Mouse (Mus musculus): ENCODE measurements at regions not wholly inside any gene's neighbourhood (a gene's known extent, or its start where the extent isn't known, plus 50 kb on each side); places are given as distances from the start of the nearest gene placed in this dataset.

GRCm38 (mm10) chr13:83951808-83952207 lies 270.3 kb upstream of the Tmem161b start:
- Histone ChIP-seq H3K4me3 (ENCODE audit: low read depth, low read length) (no peak overlapping the region), H3K27me3 (ENCODE audit: insufficient read depth, low read length) (no peaks in the 10 kb centered on the region), H3K36me3 (ENCODE audit: insufficient read depth) (no peaks in the 10 kb centered on the region), H3K9ac (no peak overlapping the region), H3K9me3 (ENCODE audit: low read length) (no peaks in the 10 kb centered on the region), H3K27ac (ENCODE audit: low read depth, low read length) (no peak overlapping the region), H3K4me2 (ENCODE audit: low read depth) (no peak overlapping the region), H3K4me1 (ENCODE audit: insufficient read depth) (no peaks in the 10 kb centered on the region)
- DNase-seq (no peak), ATAC-seq (no peak)
- TF ChIP-seq CTCF (IDR thresholded peaks at IDR 0.05; ENCODE audit: low read depth): no peak
- whole genome bisulfite sequencing: 80% methylated on average over 3 of the region's 3 CpGs

DNA sequence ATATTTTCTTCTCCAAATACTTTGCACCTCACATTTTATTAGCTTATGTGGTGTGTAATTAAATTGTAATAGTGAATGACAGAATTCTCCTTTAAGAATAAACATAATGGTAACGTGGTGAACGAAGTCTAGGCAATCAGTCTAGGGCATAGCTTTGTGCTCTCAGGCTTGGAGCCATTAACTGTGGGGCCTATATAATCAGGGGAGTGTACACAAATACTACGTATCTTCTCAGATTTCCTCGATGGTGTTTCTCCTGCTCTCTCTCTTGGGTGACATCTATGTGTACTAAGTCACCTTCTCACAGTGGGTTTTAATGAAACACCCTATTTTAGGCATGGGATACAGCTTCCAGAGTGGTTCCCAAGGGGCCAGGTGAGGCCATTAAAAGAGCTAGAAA lies 269.7 kb upstream of the Tmem161b start:
- H3K9me3 ChIP-seq (ENCODE audit: low read length): no peaks in the 10 kb centered on the region
- H3K36me3 ChIP-seq (ENCODE audit: insufficient read depth): no peaks in the 10 kb centered on the region
- no peaks in the 10 kb centered on the region for H3K4me1 ChIP-seq (ENCODE audit: insufficient read depth)
- H3K27me3 ChIP-seq (ENCODE audit: insufficient read depth, low read length): no peaks in the 10 kb centered on the region
- H3K27ac ChIP-seq (ENCODE audit: low read depth, low read length): no peak overlapping the region
- WGBS: 78% methylated on average over 4 of the region's 4 CpGs
- no peak for TF ChIP-seq CTCF (IDR thresholded peaks at IDR 0.05; ENCODE audit: low read depth)
- H3K4me3 ChIP-seq (ENCODE audit: low read depth, low read length): no peak overlapping the region
- H3K9ac ChIP-seq: no peak overlapping the region
- no peak for ATAC-seq
- H3K4me2 ChIP-seq (ENCODE audit: low read depth): no peak overlapping the region
- DNase-seq: no peak

GRCm38 (mm10) chr13:83952862-83953261 lies 269.2 kb upstream of the Tmem161b start:
- Histone ChIP-seq H3K4me3 (ENCODE audit: low read depth, low read length) (no peak overlapping the region), H3K4me1 (ENCODE audit: insufficient read depth) (no peaks in the 10 kb centered on the region), H3K9me3 (ENCODE audit: low read length) (no peaks in the 10 kb centered on the region), H3K27ac (ENCODE audit: low read depth, low read length) (no peak overlapping the region), H3K4me2 (ENCODE audit: low read depth) (no peak overlapping the region), H3K36me3 (ENCODE audit: insufficient read depth) (no peaks in the 10 kb centered on the region), H3K27me3 (ENCODE audit: insufficient read depth, low read length) (no peaks in the 10 kb centered on the region), H3K9ac (no peak overlapping the region)
- TF ChIP-seq CTCF (IDR thresholded peaks at IDR 0.05; ENCODE audit: low read depth): no peak
- WGBS: 45% methylated on average over 4 of the region's 4 CpGs
- no peak for DNase-seq
- ATAC-seq: no peak

DNA sequence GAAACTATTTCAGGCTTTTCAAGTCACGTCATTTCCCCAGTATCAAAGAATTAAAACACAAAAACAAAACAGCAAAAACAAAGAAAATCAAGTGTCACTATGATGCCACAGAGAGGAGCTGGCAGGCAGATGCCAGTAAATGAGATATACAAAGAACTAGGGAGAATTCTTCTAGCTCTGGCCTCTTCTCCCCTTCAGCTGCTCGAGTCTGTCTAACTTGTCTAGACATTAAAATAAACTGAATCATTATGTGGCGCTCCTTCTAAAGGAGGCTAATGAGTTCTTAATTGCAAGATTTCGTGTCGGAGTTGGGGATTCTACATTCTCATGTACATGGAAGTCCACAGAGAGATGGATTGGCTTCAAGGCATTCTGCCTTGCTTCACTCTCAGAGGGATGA lies 266.4 kb upstream of the Tmem161b start:
- no peak for TF ChIP-seq CTCF (IDR thresholded peaks at IDR 0.05; ENCODE audit: low read depth)
- H3K4me2 ChIP-seq (ENCODE audit: low read depth): no peak overlapping the region
- ATAC-seq: peak; percentile 63

GRCm38 (mm10) chr13:83978541-83978940 lies 243.6 kb upstream of the Tmem161b start:
- Histone ChIP-seq H3K9me3 (ENCODE audit: low read length) (no peaks in the 10 kb centered on the region), H3K4me3 (ENCODE audit: low read depth, low read length) (no peak overlapping the region), H3K4me1 (ENCODE audit: insufficient read depth) (no peaks in the 10 kb centered on the region), H3K4me2 (ENCODE audit: low read depth) (no peak overlapping the region), H3K36me3 (ENCODE audit: insufficient read depth) (no peaks in the 10 kb centered on the region), H3K27ac (ENCODE audit: low read depth, low read length) (no peak overlapping the region), H3K9ac (no peak overlapping the region), H3K27me3 (ENCODE audit: insufficient read depth, low read length) (no peaks in the 10 kb centered on the region)
- DNase-seq: no peak
- ATAC-seq: no peak
- TF ChIP-seq CTCF (IDR thresholded peaks at IDR 0.05; ENCODE audit: low read depth): no peak

More for the DNA sequence above, 266.4 kb upstream of the Tmem161b start:
- Histone ChIP-seq H3K4me3 (ENCODE audit: low read depth, low read length) (no peak overlapping the region), H3K9ac (no peak overlapping the region), H3K9me3 (ENCODE audit: low read length) (no peaks in the 10 kb centered on the region), H3K27me3 (ENCODE audit: insufficient read depth, low read length) (no peaks in the 10 kb centered on the region), H3K27ac (ENCODE audit: low read depth, low read length) (no peak overlapping the region), H3K4me1 (ENCODE audit: insufficient read depth) (no peaks in the 10 kb centered on the region), H3K36me3 (ENCODE audit: insufficient read depth) (no peaks in the 10 kb centered on the region)
- peak; percentile 7 for DNase-seq
- WGBS: 22% methylated on average over 5 of the region's 5 CpGs

GRCm38 (mm10) chr13:83979535-83979934 lies 242.6 kb upstream of the Tmem161b start:
- H3K4me1 ChIP-seq (ENCODE audit: insufficient read depth): no peaks in the 10 kb centered on the region
- ATAC-seq (no peak), DNase-seq (no peak)
- H3K27me3 ChIP-seq (ENCODE audit: insufficient read depth, low read length): no peaks in the 10 kb centered on the region
- H3K4me2 ChIP-seq (ENCODE audit: low read depth): no peak overlapping the region
- no peaks in the 10 kb centered on the region for H3K9me3 ChIP-seq (ENCODE audit: low read length)
- no peak overlapping the region for H3K9ac ChIP-seq
- no peak overlapping the region for H3K4me3 ChIP-seq (ENCODE audit: low read depth, low read length)
- H3K27ac ChIP-seq (ENCODE audit: low read depth, low read length): no peak overlapping the region
- TF ChIP-seq CTCF (IDR thresholded peaks at IDR 0.05; ENCODE audit: low read depth): no peak
- H3K36me3 ChIP-seq (ENCODE audit: insufficient read depth): no peaks in the 10 kb centered on the region

- Histone ChIP-seq H3K36me3 (ENCODE audit: insufficient read depth) (no peaks in the 10 kb centered on the region), H3K9ac (peak overlapping the region; percentile 50), H3K27me3 (ENCODE audit: insufficient read depth, low read length) (no peaks in the 10 kb centered on the region), H3K4me3 (ENCODE audit: low read depth, low read length) (peak overlapping the region; percentile 33), H3K9me3 (ENCODE audit: low read length) (no peaks in the 10 kb centered on the region), H3K27ac (ENCODE audit: low read depth, low read length) (peak overlapping the region; percentile 95), H3K4me1 (ENCODE audit: insufficient read depth) (peaks cover 16% of the 10 kb centered on the region), H3K4me2 (ENCODE audit: low read depth) (peak overlapping the region; percentile 46)
- no peak for TF ChIP-seq CTCF (IDR thresholded peaks at IDR 0.05; ENCODE audit: low read depth)
- peak; percentile 86 for ATAC-seq
- DNase-seq: peak; percentile 93
- 10% methylated on average over 10 of the region's 10 CpGs for WGBS
Observed at GRCm38 (mm10) chr13:83984651-83985331, 237.3 kb upstream of the Tmem161b start.

Data from forebrain, postnatal 0 days (tissue).